24 mouse cellular contexts compared by ENCODE assay signal in the genomic region with DNA sequence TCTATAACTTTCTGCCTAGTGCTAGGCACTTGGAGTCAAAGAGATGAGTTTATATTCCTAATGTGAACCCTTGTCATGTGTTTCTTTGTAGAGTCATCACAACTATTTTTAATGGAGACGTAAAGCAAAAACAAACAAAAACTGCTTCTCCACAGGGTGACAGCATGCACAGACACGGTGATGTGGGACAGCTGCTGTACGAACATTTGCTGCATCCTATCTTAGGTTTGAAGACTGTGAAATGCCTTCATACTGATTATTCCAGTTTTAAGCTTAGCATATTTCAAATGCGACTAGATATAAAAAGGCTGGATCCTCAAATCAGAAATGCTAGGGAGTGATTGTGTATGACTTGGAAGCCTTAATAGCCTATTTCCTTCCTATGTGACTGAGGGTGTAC.
"Had no signal": no experiment of that assay in that cellular context is flagged by ENCODE, and none has a peak within 500 bp of the region (broad histone marks: within the 10 kb centered on the region; RNA-seq: fewer than 3 reads in every experiment).

No protein-coding gene starts in this region.

- H3K4me3 ChIP-seq: heart, adult 2 months; heart, embryonic 13.5 days; heart, embryonic 15.5 days; hindbrain, embryonic 13.5 days; hindbrain, embryonic 15.5 days; kidney, embryonic 15.5 days; limb, embryonic 13.5 days; limb, embryonic 15.5 days; liver, embryonic 12.5 days had no signal

- H3K27ac ChIP-seq: heart, adult 2 months; heart, embryonic 13.5 days; heart, embryonic 15.5 days; hindbrain, embryonic 13.5 days; hindbrain, embryonic 15.5 days; hindbrain, postnatal 0 days; kidney, embryonic 15.5 days; limb, embryonic 13.5 days; limb, embryonic 15.5 days; liver, embryonic 12.5 days; liver, embryonic 14.5 days had no signal

- H3K9ac ChIP-seq: forebrain, postnatal 0 days; heart, embryonic 13.5 days; heart, embryonic 15.5 days; hindbrain, embryonic 13.5 days; hindbrain, embryonic 15.5 days; kidney, embryonic 15.5 days; limb, embryonic 13.5 days; limb, embryonic 15.5 days; liver, embryonic 12.5 days; liver, embryonic 14.5 days had no signal

- ATAC-seq: forebrain, postnatal 0 days; hindbrain, postnatal 0 days; intestine, embryonic 16.5 days; liver, embryonic 12.5 days had no signal

- DNase-seq: forebrain, postnatal 0 days; gastrocnemius, postnatal 14 days; gastrocnemius, postnatal 36 days; heart, adult 11 months; heart, adult 2 months; heart, postnatal 14 days; heart, postnatal 36 days; kidney, adult 11 months; kidney, adult 9 months; layer of hippocampus, adult 9-11 months; layer of hippocampus, postnatal 36 days; left cerebral cortex, postnatal 4 days had no signal

- H3K4me2 ChIP-seq: heart, embryonic 11.5 days; heart, embryonic 13.5 days; heart, embryonic 15.5 days; hindbrain, embryonic 13.5 days; hindbrain, embryonic 15.5 days; kidney, embryonic 15.5 days; limb, embryonic 13.5 days; limb, embryonic 15.5 days; liver, embryonic 12.5 days had no signal

- H3K36me3 ChIP-seq: heart, embryonic 13.5 days; heart, embryonic 15.5 days; hindbrain, embryonic 13.5 days; hindbrain, embryonic 15.5 days; kidney, embryonic 15.5 days; limb, embryonic 13.5 days; limb, embryonic 15.5 days; liver, embryonic 12.5 days had no signal

- H3K4me1 ChIP-seq: hindbrain, embryonic 13.5 days; hindbrain, embryonic 15.5 days; kidney, embryonic 15.5 days; limb, embryonic 13.5 days; limb, embryonic 15.5 days had no signal

- H3K27me3 ChIP-seq: heart, embryonic 13.5 days; heart, embryonic 15.5 days; hindbrain, embryonic 13.5 days; hindbrain, embryonic 15.5 days; kidney, embryonic 15.5 days; limb, embryonic 13.5 days; limb, embryonic 15.5 days; liver, embryonic 12.5 days had no signal

- H3K9me3 ChIP-seq: heart, embryonic 13.5 days; heart, embryonic 15.5 days; hindbrain, embryonic 13.5 days; hindbrain, embryonic 15.5 days; kidney, embryonic 15.5 days; limb, embryonic 13.5 days; limb, embryonic 15.5 days; liver, embryonic 12.5 days had no signal
